Mouse (Mus musculus) embryo, embryonic 10.5 days (tissue): Measurements from ENCODE around the gene Bbip1.
A peak's percentile ranks its signal among the peaks of the same experiment; 100 is the strongest.
"Not testable (repeated sequence)": the region's sequence is repeated elsewhere in the genome, so short reads cannot be mapped to it uniquely, and the experiment has no call there.

Experiments used
- DNase-seq: peaks from one replicate; pipeline ENCODE4 v3.0.0-alpha.2; 2015; ENCODE audit warnings: low spot score

The Bbip1 gene

GRCm38 (mm10) chr19:53943802-53944785, at the start of gene Bbip1, which contains the start of gene Shoc2:
Gene Bbip1, minus strand, starts transcription at chr19:53944627.
Gene Shoc2, plus strand, starts transcription at chr19:53944306.
- DNase-seq: peak; percentile 100

DNA sequence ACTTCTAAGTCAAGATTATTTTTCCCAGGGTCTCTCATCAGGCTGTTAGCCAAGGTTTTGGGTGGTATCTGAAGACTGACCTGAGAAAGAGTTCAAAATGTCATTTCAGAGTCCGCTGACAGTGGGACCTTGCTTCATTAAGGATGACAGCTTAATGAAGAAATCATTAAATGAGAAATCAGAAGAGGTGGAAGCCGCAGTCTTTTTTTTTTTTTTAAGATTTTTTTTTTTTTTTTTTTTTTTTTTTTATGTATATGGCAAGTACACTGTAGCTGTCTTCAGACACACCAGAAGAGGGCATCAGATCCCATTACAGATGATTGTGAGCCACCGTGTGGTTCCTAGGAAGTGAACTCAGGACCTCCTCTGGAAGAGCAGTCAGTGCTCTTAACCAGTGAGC, 49.4 kb upstream of the Bbip1 start:
- DNase-seq: no peak

GRCm38 (mm10) chr19:53990538-53990937, 46.1 kb upstream of the Bbip1 start:
- DNase-seq: no peak

- DNase-seq: no peak
These were observed 40.2 kb upstream of the Bbip1 start for GRCm38 (mm10) chr19:53984628-53985027.

GRCm38 (mm10) chr19:53983336-53983735, 38.9 kb upstream of the Bbip1 start:
- no peak for DNase-seq

- DNase-seq: no peak
These were observed 37.6 kb upstream of the Bbip1 start for GRCm38 (mm10) chr19:53982041-53982440.

GRCm38 (mm10) chr19:53973656-53974055, 29.2 kb upstream of the Bbip1 start:
- DNase-seq: no peak

DNA sequence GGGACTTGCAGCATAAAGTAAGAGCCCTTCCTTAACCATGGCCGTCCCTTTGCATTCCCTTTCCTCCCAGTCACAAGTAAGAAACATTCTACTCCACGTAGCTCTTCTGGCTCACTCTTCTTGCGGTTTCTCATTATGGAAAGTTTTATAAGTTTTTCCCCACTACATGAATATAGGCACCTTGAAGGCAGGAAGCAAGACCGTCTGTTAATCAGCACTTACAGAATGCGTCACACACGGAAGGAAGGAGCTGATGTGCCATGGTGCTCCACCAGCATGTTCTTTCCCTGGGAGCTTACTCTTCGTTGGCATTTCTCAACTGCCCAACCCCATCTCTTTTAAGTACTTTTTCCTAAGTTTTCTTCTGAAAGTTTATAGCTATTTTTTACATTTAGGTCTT, 27.5 kb upstream of the Bbip1 start:
- no peak for DNase-seq

GRCm38 (mm10) chr19:53969226-53969625, 24.8 kb upstream of the Bbip1 start:
- no peak for DNase-seq

- DNase-seq: no peak
These were observed 20.6 kb upstream of the Bbip1 start for GRCm38 (mm10) chr19:53964910-53965633.

DNA sequence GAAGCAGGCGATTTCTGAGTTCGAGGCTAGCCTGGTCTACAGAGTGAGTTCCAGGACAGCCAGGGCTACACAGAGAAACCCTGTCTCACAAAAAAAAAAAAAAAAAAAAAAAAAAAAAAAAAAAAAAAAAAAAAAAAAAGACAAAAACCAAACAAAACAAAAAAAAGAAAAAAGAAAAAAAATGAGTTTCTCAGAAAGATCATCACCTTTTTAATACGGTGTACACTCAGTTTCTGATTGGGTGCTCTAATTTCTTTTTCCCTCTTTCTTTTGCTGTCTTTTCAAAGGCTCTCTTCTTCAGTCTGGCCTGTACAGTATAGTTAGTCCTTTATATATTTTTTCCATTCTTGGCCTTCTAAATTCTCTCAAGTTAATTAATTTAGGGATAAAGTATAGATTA, 19.9 kb upstream of the Bbip1 start:
- not testable (repeated sequence) for DNase-seq

- DNase-seq: no peak
These were observed 18.1 kb upstream of the Bbip1 start for GRCm38 (mm10) chr19:53962511-53962910.

DNA sequence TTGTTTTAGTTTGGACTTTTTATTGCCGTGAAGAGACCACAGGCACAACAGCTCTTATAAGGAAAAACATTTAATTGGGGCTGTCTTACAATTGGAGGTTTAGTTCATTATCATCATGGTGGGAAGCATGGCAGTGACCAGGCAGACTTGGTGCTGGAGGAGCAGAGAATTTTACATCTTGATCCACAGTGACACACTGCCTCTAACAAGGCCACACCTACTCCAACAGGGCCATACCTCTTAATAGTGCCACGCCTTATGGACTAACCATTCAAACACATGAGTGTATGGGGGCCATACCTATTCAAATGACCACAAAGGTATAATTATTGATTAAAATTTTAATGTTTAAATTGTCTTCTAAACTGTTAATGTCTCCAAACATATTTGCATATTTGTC, 13.1 kb upstream of the Bbip1 start:
- DNase-seq: no peak

DNA sequence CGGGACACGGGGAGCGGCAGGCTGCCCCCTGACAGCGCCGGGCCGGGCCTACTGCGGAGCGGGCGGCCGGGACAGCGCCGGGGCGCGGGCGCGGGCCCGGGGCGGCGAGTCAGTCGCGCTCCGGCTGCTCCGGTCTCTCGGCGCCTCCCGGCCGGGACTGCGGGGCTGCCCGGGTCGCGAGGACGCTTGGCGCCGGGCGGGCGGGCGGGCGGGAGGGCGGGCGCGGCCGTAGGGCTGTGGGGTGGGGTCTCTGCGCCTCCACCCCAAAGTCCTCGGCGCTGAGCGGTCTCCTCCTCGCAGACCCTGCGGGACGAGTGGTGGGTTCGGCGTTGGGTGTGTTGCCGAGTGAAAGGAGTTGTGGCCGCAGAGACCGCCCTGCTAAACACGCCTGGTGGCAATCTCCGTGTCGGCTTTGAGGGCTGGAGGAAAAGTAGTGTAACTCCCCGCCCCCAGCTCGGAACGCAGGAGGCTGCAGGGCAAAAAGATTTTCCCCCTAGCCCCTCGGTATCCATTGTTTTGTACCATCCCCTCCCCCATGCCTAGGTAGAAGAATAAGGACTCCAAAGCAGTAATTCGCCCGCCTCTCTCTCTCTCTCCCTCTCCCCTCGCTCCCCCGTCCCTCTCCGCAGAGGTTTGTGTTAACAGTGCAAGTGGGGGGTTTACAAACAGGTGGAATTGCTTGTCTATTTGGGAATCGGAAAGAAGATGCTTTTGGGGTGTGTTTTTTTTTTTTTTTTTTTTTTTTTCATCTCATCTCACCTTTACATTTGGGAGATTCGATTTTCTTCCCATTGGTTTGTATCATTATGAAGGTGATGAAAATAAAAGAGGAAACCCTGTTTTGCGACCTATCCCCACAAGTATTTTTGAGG, 980 bp upstream of the Bbip1 start:
- DNase-seq: peak; percentile 81

DNA sequence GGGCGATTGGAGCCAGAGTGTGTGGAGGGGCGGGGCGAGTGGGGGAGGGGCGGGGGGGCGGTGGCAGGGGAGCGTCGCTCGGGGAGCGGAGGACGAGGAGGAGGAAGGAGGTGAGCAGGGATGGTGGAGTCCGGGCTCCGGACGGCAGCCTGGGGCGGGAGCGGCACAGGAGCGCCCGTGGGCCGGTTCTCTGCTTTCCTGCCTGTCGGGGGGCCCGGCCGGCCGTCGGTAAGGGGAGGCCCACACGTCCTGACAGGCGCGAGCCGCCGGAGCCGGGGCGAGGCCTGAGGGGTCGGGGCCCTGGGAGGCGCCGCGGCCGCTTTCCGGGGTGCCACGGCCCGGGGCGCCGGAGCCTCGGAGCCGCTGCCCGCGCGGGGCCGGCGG, 351 bp upstream of the Bbip1 start:
- DNase-seq: no peak

DNA sequence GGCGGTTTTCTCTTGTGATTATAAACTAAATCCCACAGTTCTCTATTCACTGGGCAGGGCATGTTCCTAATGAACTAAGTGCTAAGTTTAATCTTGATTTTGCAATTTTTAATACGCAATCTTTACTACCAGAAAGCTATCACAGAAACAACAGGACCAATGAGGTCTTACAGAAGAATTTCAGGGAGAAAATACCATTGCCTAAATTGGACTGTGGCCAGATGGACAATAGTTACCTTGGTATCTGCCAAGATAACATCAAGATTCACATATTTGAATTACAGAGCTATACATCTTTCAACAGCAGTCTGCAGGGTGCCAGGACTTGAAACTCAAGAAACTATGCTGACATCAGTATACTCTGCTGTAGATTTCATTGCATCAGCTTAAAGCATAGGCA, 2.1 kb downstream of the Bbip1 start:
- no peak for DNase-seq

GRCm38 (mm10) chr19:53941139-53941538, 3.3 kb downstream of the Bbip1 start:
- no peak for DNase-seq

DNA sequence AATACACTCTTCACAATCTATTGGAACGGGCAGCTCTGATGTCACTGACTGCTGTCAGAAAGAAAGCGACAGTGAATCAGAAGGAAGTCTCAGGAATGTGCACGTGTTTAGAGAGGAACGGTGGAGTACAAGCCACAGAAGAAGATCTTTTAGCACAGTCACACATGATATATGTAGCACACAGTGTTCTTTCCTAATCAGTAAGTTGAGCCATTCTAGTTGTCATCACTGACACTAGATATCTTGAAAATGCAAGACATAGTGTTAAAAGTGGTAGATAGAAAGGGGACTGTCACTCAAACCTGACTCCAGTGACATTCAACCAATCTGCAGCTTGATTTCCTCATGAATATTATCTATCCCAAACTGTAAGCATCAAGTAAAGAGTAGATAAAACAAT, 5.0 kb downstream of the Bbip1 start:
- no peak for DNase-seq

DNA sequence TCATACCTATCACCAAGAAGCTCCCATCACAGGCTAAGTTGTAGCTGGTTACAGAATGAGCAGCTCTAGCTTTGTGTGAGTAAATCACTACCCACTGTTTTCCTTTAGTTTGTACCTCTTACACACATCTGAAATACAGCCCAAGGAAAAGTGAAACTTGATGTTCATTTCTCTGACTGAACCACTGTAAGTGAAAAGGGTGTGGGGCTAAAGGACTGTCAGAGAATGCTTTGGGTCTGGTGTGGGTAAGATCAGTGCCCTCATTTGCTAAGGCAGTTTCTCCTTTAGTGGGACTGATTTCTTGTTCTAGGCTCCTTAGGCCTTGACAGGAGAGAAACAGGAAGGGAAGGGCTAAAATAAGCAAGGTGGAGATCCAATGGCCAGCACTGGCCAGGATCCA, 10.4 kb downstream of the Bbip1 start:
- DNase-seq: no peak

DNA sequence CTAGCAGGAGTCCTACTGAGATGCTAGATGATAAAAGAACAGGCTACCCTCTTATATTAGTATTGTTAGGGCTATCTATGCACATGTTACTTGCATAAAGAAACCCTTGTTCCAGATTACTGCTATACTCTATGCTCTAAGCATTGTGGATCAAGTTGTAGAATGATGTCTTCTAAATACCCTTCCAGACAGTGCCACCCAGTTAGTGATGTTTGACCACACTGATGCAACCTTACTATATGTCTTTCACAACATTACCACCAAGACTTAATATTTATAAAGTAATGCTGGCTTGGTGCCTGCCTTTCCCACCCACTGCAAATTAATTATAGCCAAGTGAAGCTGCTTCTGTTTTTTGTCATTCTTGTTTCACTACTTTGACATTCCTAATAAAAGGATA, 11.4 kb downstream of the Bbip1 start:
- DNase-seq: no peak

GRCm38 (mm10) chr19:53929218-53929617, 15.2 kb downstream of the Bbip1 start:
- no peak for DNase-seq

GRCm38 (mm10) chr19:53926705-53927104, 17.7 kb downstream of the Bbip1 start:
- no peak for DNase-seq
